Mouse (Mus musculus) intestine, embryonic 14.5 days (tissue): ENCODE measurements around the gene Gm49510. TPM values are rescaled to one million over a fixed set of nuclear protein-coding genes. Genes with fewer than 3 reads are reported as not detected.

ENCODE experiments used
- ATAC-seq: fragments of 200-750 bp; cut with Nextera tagmentation; replicated peaks from 2 replicates; pipeline ENCODE4 v1.8.0; 2017; ENCODE audit warnings: low read depth, moderate number of reproducible peaks, moderate TSS enrichment, moderate library complexity; ENCODE audit not compliant: low FRiP score, low TSS enrichment
- DNase-seq: peaks from one replicate; pipeline ENCODE4 v3.0.0-alpha.2; 2018; ENCODE audit warnings: low spot score
- H3K27ac ChIP-seq: fragments of 300-500 bp; sonication (generic); 2 replicates; pipeline ENCODE4 v1.5.1; 2014; ENCODE audit warnings: low read depth, mild to moderate bottlenecking, control low read depth
- H3K27me3 ChIP-seq: fragments of 300-500 bp; sonication (generic); replicated peaks from 2 replicates; pipeline ENCODE4 v1.6.1; 2014; ENCODE audit warnings: low read length, control low read depth; ENCODE audit not compliant: control insufficient read depth, insufficient read depth
- H3K36me3 ChIP-seq: fragments of 300-500 bp; sonication (generic); 2 replicates; pipeline ENCODE4 v1.6.1; 2014; ENCODE audit warnings: low read length, control low read depth; ENCODE audit not compliant: control insufficient read depth, insufficient read depth
- H3K4me1 ChIP-seq: fragments of 300-500 bp; sonication (generic); replicated peaks from 2 replicates; pipeline ENCODE4 v1.6.1; 2014; ENCODE audit warnings: low read length, control low read depth, mixed read lengths; ENCODE audit not compliant: control insufficient read depth, insufficient read depth
- H3K4me2 ChIP-seq: fragments of 300-500 bp; sonication (generic); 2 replicates; pipeline ENCODE4 v1.6.1; 2014; ENCODE audit warnings: low read length
- H3K4me3 ChIP-seq: fragments of 300-500 bp; sonication (generic); 2 replicates; pipeline ENCODE4 v1.5.1; 2014; ENCODE audit warnings: low read depth, low read length, control low read depth, mixed read lengths
- H3K9ac ChIP-seq: fragments of 300-500 bp; sonication (generic); 2 replicates; pipeline ENCODE4 v1.6.1; 2014; ENCODE audit warnings: mild to moderate bottlenecking, low read length
- H3K9me3 ChIP-seq: fragments of 300-500 bp; sonication (generic); 2 replicates; pipeline ENCODE4 v1.6.1; 2016; ENCODE audit warnings: low read length, control low read depth; ENCODE audit not compliant: control insufficient read depth
- WGBS: fragments of 180-500 bp; shearing (Covaris S2); extraction: QIAGEN DNeasy Blood & Tissue Kit; methylation state at CpG from one replicate; pipeline ENCODE4 v1.1.7; 2014; 5-methylcytosine and 5-hydroxymethylcytosine counted together
- polyA plus RNA-seq: library from polyadenylated mRNA; unstranded; fragments of >200 nt; fragmentation: Nextera tagmentation; extraction: Ambion mirVana; gene quantifications from 2 replicates; pipeline ENCODE4 v1.2.1, GENCODE M21; 2014

Gm49510 gene
- polyA plus RNA-seq, 1 experiment from 2014 or later: 0.62 TPM

DNA sequence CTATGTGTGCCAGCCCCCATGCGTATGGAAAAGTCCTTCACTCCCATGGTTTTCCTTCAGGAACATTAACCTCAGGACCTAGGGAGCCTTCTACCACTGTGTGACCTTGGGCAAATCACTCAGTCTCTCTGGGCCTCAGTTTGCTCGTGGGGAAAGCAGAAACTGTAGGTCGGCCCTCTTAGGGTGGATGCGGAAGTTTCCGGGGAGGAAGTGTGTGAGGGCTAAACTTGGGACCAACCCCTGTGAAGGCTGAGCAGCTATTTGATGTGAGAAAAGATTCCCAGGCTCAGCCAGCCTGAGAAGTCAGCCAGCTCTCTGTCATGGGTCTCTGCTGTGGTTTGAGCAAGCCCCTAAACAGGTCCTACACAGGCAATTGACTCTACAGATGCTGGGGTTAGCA, 37.2 kb upstream of the Gm49510 start:
- Histone ChIP-seq H3K9me3 (no peaks in the 10 kb centered on the region), H3K36me3 (no peaks in the 10 kb centered on the region), H3K4me2 (no peak overlapping the region), H3K4me3 (no peak overlapping the region), H3K9ac (no peak overlapping the region), H3K27ac (no peak overlapping the region), H3K27me3 (no peaks in the 10 kb centered on the region), H3K4me1 (no peaks in the 10 kb centered on the region; the same call in 1 of the 2 replicates)
- 85% methylated on average over 5 of the region's 5 CpGs for WGBS
- no peak for DNase-seq
- ATAC-seq: no peak

DNA sequence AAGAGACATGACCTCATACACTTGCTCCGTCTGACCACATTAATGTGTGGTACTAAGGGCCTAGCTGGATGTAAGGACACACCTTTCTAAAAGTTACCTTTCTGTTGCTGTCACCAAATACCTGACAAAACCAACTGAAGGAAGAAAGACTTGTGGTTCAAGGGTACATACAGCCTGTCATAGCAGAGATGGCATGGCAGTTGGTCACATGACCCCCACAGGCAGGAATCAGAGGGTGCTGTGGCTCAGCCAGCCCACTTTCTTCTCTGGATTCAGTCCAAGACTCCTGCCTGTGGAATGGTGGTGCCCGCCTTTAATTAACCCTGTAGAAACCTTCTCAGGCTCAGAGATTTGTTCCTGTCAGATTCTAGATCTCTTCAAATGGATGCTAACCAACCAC, 36.3 kb upstream of the Gm49510 start:
- H3K9me3 ChIP-seq: no peaks in the 10 kb centered on the region
- H3K36me3 ChIP-seq: no peaks in the 10 kb centered on the region
- no peak overlapping the region for H3K4me3 ChIP-seq
- no peak overlapping the region for H3K9ac ChIP-seq
- H3K4me2 ChIP-seq: no peak overlapping the region
- H3K27me3 ChIP-seq: no peaks in the 10 kb centered on the region
- H3K27ac ChIP-seq: no peak overlapping the region
- 74% methylated on average over 2 of the region's 2 CpGs for WGBS
- no peak for DNase-seq
- no peak for ATAC-seq
- peaks cover 3% of the 10 kb centered on the region; the same call in 1 of the 2 replicates for H3K4me1 ChIP-seq

DNA sequence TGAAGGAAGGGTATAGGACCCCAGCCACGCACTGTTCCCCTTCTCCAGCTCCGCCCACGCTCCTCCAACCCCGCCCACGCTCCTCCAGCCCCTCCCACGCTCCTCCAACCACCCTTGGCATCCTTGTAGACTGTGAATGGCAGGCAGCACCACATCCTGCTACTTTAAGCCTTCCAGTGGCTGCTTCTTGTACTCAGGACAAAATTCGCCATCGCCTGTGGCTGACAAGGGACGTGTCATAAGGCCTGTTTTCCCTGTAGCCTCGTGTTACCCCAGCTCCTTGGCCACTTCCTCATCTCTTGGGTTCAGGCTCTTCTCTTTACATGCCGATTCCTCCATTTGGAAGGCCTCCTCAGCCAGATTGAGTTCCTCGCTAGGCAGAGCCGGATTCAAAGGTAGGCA, 35.6 kb upstream of the Gm49510 start:
- H3K9ac ChIP-seq: no peak overlapping the region
- no peaks in the 10 kb centered on the region for H3K27me3 ChIP-seq
- H3K36me3 ChIP-seq: no peaks in the 10 kb centered on the region
- no peaks in the 10 kb centered on the region for H3K9me3 ChIP-seq
- ATAC-seq (no peak), DNase-seq (no peak)
- H3K4me3 ChIP-seq: no peak overlapping the region
- peaks cover 9% of the 10 kb centered on the region for H3K4me1 ChIP-seq
- 59% methylated on average over 12 of the region's 13 CpGs for WGBS
- no peak overlapping the region for H3K27ac ChIP-seq
- no peak overlapping the region for H3K4me2 ChIP-seq

DNA sequence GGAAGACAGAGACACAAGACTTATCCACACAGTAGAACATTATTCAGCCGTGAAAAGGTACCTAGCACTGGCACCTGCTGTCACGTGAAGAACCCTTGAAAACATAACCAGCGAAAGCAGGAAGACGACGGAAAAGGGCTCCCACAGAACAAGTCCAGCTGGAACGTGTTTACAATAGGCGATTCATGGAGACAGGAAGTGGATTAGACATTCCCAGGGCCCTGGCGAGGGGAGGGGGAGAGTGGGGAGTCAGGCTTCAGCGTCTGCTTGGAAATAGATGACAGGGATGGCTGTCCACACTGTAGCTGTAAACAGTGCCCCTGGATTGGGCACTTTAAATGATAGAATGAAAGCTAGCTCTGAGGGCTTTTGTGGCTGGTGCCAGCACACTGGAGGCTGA, 31.1 kb upstream of the Gm49510 start:
- 7% methylated on average over 9 of the region's 9 CpGs for WGBS
- Histone ChIP-seq H3K4me3 (no peak overlapping the region), H3K4me2 (peak overlapping the region; percentile 18; the same call in 1 of the 2 replicates), H3K4me1 (peaks cover 21% of the 10 kb centered on the region), H3K9ac (no peak overlapping the region), H3K27me3 (no peaks in the 10 kb centered on the region), H3K36me3 (no peaks in the 10 kb centered on the region), H3K9me3 (no peaks in the 10 kb centered on the region), H3K27ac (peak overlapping the region; percentile 85)
- ATAC-seq (peak; percentile 70), DNase-seq (peak; percentile 83)

DNA sequence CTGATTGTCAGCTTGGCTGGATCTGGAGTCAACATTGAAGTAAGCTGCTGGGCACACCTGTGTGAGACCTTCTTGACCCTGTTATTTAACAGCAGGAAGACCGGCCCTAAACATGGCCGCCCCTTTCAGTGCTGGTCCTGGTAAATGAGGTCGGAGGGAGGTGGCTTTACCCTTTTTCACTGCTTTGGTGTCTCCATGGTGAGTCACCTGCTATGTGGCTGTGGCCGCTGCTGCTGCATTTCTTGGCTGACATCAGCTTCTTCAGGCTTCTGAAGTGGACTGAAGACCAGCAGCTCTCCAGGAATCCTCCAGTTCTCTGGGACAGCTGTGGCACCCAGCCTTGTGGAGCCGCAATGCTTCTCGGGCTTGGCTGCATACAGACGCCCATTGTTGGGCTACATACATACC, 30.6 kb upstream of the Gm49510 start:
- no peaks in the 10 kb centered on the region for H3K27me3 ChIP-seq
- peak; percentile 24; the same call in 1 of the 2 replicates for ATAC-seq
- peaks cover 21% of the 10 kb centered on the region for H3K4me1 ChIP-seq
- peak overlapping the region; percentile 85 for H3K27ac ChIP-seq
- no peak overlapping the region for H3K9ac ChIP-seq
- peak overlapping the region; percentile 18; the same call in 1 of the 2 replicates for H3K4me2 ChIP-seq
- H3K4me3 ChIP-seq: no peak overlapping the region
- H3K9me3 ChIP-seq: no peaks in the 10 kb centered on the region
- no peak for DNase-seq
- H3K36me3 ChIP-seq: no peaks in the 10 kb centered on the region
- 49% methylated on average over 7 of the region's 7 CpGs for WGBS

DNA sequence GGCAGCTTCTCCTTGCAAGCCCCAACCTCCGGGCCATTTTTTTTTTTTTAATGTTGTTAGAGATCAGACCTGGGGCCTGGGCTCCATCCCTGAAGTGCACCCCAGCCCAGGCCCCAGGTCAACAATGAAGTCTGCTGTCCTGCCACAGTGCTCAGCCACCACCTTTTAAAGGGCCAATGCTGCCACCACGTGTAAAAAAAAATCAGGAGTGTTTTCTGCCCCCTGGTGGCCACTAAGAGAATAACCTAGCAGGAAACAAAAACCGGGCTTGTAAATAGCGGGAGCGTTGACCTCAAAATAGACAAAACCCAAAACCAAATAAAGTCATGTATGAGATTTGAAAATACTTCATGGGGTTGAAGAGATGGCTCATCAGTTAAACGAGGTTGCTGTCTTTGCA, 29.7 kb upstream of the Gm49510 start:
- Histone ChIP-seq H3K4me1 (peaks cover 21% of the 10 kb centered on the region), H3K4me3 (no peak overlapping the region), H3K27ac (no peak overlapping the region), H3K9ac (no peak overlapping the region), H3K27me3 (no peaks in the 10 kb centered on the region), H3K36me3 (no peaks in the 10 kb centered on the region), H3K4me2 (no peak overlapping the region), H3K9me3 (no peaks in the 10 kb centered on the region)
- ATAC-seq: no peak
- DNase-seq: no peak
- 32% methylated on average over 6 of the region's 6 CpGs for WGBS

DNA sequence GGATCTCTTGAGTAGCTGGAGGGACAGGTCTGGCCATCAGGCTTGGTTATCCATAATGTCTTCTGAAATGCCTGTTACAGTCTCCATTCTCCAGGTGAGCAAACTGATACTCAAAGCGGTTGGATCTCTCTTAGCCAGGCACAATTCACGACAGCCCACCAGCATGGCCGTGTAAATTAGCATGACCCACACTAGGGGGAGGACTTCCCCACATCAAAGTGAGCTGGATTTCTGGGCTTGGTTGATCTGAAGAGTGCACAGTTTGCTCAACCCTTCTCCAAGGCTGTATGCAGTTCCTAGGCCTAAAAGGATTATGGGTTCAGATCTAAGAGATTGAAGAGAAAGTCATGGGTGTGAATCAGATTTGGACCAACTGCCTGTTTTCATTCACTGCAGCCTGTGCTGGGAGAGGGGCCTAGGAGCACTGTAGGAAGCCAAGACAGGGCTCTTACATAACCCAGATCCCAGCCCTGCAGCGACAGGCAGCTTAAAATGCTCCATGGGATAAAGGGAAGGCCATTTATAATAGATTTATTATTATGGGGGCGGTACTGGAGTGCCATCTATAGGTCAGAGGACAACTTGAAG, 27.4 kb upstream of the Gm49510 start:
- H3K4me1 ChIP-seq: peaks cover 30% of the 10 kb centered on the region
- 0 out of 2 replicates have a peak overlapping the region, but pooled peaks have one; percentile 22 for H3K27ac ChIP-seq
- no peaks in the 10 kb centered on the region for H3K27me3 ChIP-seq
- H3K36me3 ChIP-seq: no peaks in the 10 kb centered on the region
- 35% methylated on average over 5 of the region's 5 CpGs for WGBS
- no peak for DNase-seq
- H3K9me3 ChIP-seq: no peaks in the 10 kb centered on the region
- no peak for ATAC-seq
- H3K4me2 ChIP-seq: no peak overlapping the region
- no peak overlapping the region for H3K9ac ChIP-seq
- H3K4me3 ChIP-seq: no peak overlapping the region

DNA sequence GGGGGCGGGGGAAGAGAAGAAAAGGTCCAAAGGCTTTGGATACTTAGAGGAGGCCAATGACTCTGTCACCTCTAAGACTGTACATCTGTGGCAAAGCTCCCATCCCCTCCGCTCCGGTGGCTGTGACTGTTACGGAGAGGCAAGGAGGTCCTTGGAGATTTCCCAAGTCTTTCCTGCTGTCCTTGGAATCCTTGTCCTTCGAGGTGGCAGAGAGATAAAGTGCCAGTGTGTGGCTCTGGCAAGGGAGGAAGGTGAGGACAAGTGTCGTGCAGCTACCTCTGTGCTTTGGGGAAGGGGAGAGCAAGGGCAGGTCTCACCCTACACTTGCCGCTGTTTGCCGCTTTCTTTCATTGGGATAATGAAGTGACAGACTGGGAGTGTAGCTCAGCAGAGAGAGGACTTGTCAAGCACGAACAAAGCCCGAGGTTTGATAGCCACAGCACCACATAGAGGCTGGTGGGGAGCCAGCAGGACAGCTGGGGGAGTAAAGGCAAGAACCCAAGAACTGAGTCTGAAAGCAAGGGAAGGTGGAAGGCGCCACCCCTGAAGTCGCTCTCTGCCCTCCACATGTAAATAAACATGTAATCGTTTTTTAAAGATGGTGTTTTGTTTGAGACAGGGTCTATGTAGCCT, 25.5 kb upstream of the Gm49510 start:
- no peak for ATAC-seq
- no peak for DNase-seq
- H3K4me1 ChIP-seq: peaks cover 28% of the 10 kb centered on the region
- H3K27me3 ChIP-seq: no peaks in the 10 kb centered on the region
- no peak overlapping the region for H3K27ac ChIP-seq
- no peak overlapping the region for H3K4me3 ChIP-seq
- no peaks in the 10 kb centered on the region for H3K36me3 ChIP-seq
- WGBS: 57% methylated on average over 13 of the region's 13 CpGs
- no peak overlapping the region for H3K9ac ChIP-seq
- H3K9me3 ChIP-seq: no peaks in the 10 kb centered on the region
- H3K4me2 ChIP-seq: no peak overlapping the region

DNA sequence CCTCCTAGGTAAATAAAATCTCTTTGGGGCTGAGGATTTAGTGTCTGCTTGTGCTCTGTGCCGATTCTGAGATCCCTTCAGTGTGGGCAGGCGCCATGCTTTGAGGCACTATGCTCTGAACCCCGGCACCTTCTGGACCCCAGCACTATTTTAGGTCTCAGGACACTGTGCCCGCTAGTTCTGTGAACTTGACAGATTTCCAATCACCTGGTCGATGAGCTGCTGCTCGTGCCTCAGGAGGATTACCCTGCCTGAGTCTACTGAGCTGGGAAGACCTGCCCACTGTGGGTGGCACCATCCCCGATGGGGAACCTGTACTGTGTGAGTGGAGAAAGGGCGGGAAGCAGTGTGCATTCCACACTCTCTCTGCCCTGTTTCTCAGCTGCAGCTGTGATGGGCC, 24.5 kb upstream of the Gm49510 start:
- 72% methylated on average over 8 of the region's 8 CpGs for WGBS
- Histone ChIP-seq H3K36me3 (no peaks in the 10 kb centered on the region), H3K4me3 (no peak overlapping the region), H3K4me1 (peaks cover 32% of the 10 kb centered on the region), H3K27ac (peak overlapping the region; percentile 99; the same call in 1 of the 2 replicates), H3K27me3 (no peaks in the 10 kb centered on the region), H3K9ac (no peak overlapping the region), H3K9me3 (no peaks in the 10 kb centered on the region), H3K4me2 (no peak overlapping the region; the same call in 1 of the 2 replicates)
- ATAC-seq (no peak), DNase-seq (no peak)
